ENCODE assay signal across 8 mouse cellular contexts in the genomic region with DNA sequence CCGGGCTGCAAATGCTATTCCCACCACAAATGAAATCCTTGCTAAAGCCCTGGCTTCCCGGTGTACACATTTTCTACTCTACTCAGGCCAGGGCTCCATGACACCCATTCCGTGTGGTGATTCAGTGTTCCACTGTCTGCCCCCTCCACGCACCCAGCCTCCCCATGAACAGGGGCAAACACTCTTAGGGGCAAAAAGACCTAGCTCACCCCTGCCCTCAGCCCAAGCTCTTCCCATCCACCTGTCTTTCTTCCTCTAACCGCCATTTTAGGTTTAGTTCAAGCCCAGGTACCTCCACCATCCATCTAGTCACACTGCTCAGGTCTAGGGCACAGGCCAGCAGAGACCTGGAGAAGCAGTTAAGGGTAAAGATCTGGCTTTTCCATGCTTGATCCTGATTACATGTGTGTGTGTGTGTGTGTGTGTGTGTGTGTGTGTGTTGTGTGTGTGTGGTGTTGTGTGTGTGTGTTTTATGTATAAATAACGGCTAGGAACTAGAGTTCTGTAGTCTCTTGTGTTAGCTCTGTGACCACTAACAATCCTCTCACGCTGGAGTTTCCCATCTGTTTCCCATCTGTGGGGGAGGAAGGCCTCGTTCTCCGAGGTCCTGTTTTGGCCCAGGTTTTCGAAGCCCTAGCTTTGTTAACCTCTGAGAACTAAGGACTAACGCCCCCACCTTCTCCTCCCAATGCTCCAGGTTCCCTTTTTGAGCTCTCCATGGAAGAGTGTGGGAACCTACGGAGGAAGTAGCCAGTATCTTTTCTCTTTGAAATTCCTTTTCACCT. TPM values are rescaled to one million over a fixed set of nuclear protein-coding genes. Genes with fewer than 3 reads are reported as not detected.
DNase-seq lines count a peak whose midpoint lies in the region; ATAC-seq lines count a peak whose summit lies in the region.

No protein-coding gene starts in this region.

- no peaks in the 10 kb centered on the region; the same call in 1 of the 2 replicates for H3K36me3 ChIP-seq in embryonic facial prominence, embryonic 11.5 days (replicated peaks; ENCODE audit: control insufficient read depth, insufficient read depth, low read depth, low read length)
- H3K36me3 ChIP-seq in intestine, embryonic 14.5 days (ENCODE audit: control insufficient read depth, insufficient read depth, low read length): peaks cover 35% of the 10 kb centered on the region
- peaks cover 12% of the 10 kb centered on the region for H3K36me3 ChIP-seq in midbrain, embryonic 16.5 days (ENCODE audit: control insufficient read depth, insufficient read depth, low read length)

- H3K27me3 ChIP-seq in embryonic facial prominence, embryonic 11.5 days (ENCODE audit: control insufficient read depth, insufficient read depth, low read length): no peaks in the 10 kb centered on the region
- H3K27me3 ChIP-seq in intestine, embryonic 14.5 days (replicated peaks; ENCODE audit: control insufficient read depth, insufficient read depth, low read length): no peaks in the 10 kb centered on the region
- H3K27me3 ChIP-seq in midbrain, embryonic 16.5 days (ENCODE audit: control insufficient read depth, insufficient read depth, low read depth, low read length): no peaks in the 10 kb centered on the region

- no peaks in the 10 kb centered on the region for H3K4me1 ChIP-seq in embryonic facial prominence, embryonic 11.5 days (ENCODE audit: control insufficient read depth, insufficient read depth, low read length)
- peaks cover 9% of the 10 kb centered on the region; the same call in 1 of the 2 replicates for H3K4me1 ChIP-seq in intestine, embryonic 14.5 days (replicated peaks; ENCODE audit: control insufficient read depth, insufficient read depth, low read length)
- H3K4me1 ChIP-seq in midbrain, embryonic 16.5 days (ENCODE audit: control insufficient read depth, insufficient read depth, low read length): peaks cover 9% of the 10 kb centered on the region

- peak overlapping the region; percentile 80 for H3K27ac ChIP-seq in embryonic facial prominence, embryonic 11.5 days (replicated peaks; ENCODE audit: low read depth, low read length)
- H3K27ac ChIP-seq in intestine, embryonic 14.5 days (ENCODE audit: low read depth): peak overlapping the region; percentile 86; the same call in 1 of the 2 replicates
- no peak overlapping the region for H3K27ac ChIP-seq in midbrain, embryonic 16.5 days (ENCODE audit: low read length)

- H3K9me3 ChIP-seq in embryonic facial prominence, embryonic 11.5 days (replicated peaks; ENCODE audit: control insufficient read depth, low read length): no peaks in the 10 kb centered on the region
- no peaks in the 10 kb centered on the region for H3K9me3 ChIP-seq in intestine, embryonic 14.5 days (ENCODE audit: control insufficient read depth, low read length)
- no peaks in the 10 kb centered on the region for H3K9me3 ChIP-seq in midbrain, embryonic 16.5 days (replicated peaks; ENCODE audit: control insufficient read depth, low read length, poor library complexity, severe bottlenecking)

- WGBS in embryonic facial prominence, embryonic 11.5 days: 40% methylated on average over 12 of the region's 12 CpGs
- WGBS in intestine, embryonic 14.5 days: 43% methylated on average over 12 of the region's 12 CpGs
- 48% methylated on average over 12 of the region's 12 CpGs for WGBS in midbrain, embryonic 16.5 days

- peak overlapping the region; percentile 72 for H3K4me3 ChIP-seq in embryonic facial prominence, embryonic 11.5 days (ENCODE audit: low read depth, low read length)
- peak overlapping the region; percentile 71 for H3K4me3 ChIP-seq in intestine, embryonic 14.5 days (ENCODE audit: low read depth, low read length)
- H3K4me3 ChIP-seq in midbrain, embryonic 16.5 days (ENCODE audit: low read depth, low read length): peak overlapping the region; percentile 84

- peak overlapping the region; percentile 96 for H3K9ac ChIP-seq in embryonic facial prominence, embryonic 11.5 days (replicated peaks; ENCODE audit: low read length)
- H3K9ac ChIP-seq in intestine, embryonic 14.5 days (ENCODE audit: low read length): peak overlapping the region; percentile 92
- H3K9ac ChIP-seq in midbrain, embryonic 16.5 days (ENCODE audit: low read depth, low read length): peak overlapping the region; percentile 97

- ATAC-seq in embryonic facial prominence, embryonic 11.5 days (replicated peaks; ENCODE audit: insufficient number of reproducible peaks, low FRiP score, low TSS enrichment, low read depth): no peak
- no peak for ATAC-seq in intestine, embryonic 14.5 days (replicated peaks; ENCODE audit: low FRiP score, low TSS enrichment, low read depth)
- no peak for ATAC-seq in midbrain, embryonic 16.5 days

- peak; percentile 57 to 61 for DNase-seq in cerebellum, postnatal 10 days
- DNase-seq in cerebellum, adult 9-10 months: no peak
- DNase-seq in A20 (ENCODE audit: low read depth, low spot score): peak; percentile 44
- peak; percentile 64 for DNase-seq in embryonic facial prominence, embryonic 11.5 days (ENCODE audit: low spot score)
- DNase-seq in intestine, embryonic 14.5 days (ENCODE audit: low spot score): no peak
- no peak for DNase-seq in urinary bladder, adult 2 months (ENCODE audit: low spot score)
- DNase-seq in spleen, postnatal 36 days (ENCODE audit: low spot score in 2 of 2): no peak

- peak overlapping the region; percentile 51 for H3K4me2 ChIP-seq in embryonic facial prominence, embryonic 11.5 days (ENCODE audit: low read depth, low read length)
- peak overlapping the region; percentile 91 for H3K4me2 ChIP-seq in intestine, embryonic 14.5 days (ENCODE audit: low read length)
- peak overlapping the region; percentile 86 for H3K4me2 ChIP-seq in midbrain, embryonic 16.5 days (ENCODE audit: low read length)

RNA-seq across cellular contexts. Expression of gene Adprh, which starts 0.9 kb away (rescaled TPM):
- polyA plus RNA-seq in embryonic facial prominence, embryonic 11.5 days (2014; fragmentation: Nextera tagmentation; extraction: Ambion mirVana): 124 and 139 TPM in 2 replicates
- 86.6 and 90.8 TPM in 2 replicates for polyA plus RNA-seq in intestine, embryonic 14.5 days (2014; fragmentation: Nextera tagmentation; extraction: Ambion mirVana)
- polyA plus RNA-seq in midbrain, embryonic 16.5 days (2015; fragmentation: Nextera tagmentation; extraction: Ambion mirVana): 160 and 164 TPM in 2 replicates
- polyA plus RNA-seq in urinary bladder, adult 2 months (2012; rRNA removed): 44.3 and 44.8 TPM in 2 replicates

RNA-seq across cellular contexts. Expression of gene Cd80, which starts 3.7 kb away (rescaled TPM):
- 0.21 and 0.52 TPM in 2 replicates for polyA plus RNA-seq in embryonic facial prominence, embryonic 11.5 days (2014; fragmentation: Nextera tagmentation; extraction: Ambion mirVana)
- 0.27 and 0.31 TPM in 2 replicates for polyA plus RNA-seq in intestine, embryonic 14.5 days (2014; fragmentation: Nextera tagmentation; extraction: Ambion mirVana)
- polyA plus RNA-seq in midbrain, embryonic 16.5 days (2015; fragmentation: Nextera tagmentation; extraction: Ambion mirVana): 0.46 and 0.61 TPM in 2 replicates
- 1.8 and 2.4 TPM in 2 replicates for polyA plus RNA-seq in urinary bladder, adult 2 months (2012; rRNA removed)

RNA-seq across cellular contexts. Expression of gene Pla1a, which starts 18.7 kb away (rescaled TPM):
- not detected in 2 replicates for polyA plus RNA-seq in embryonic facial prominence, embryonic 11.5 days (2014; fragmentation: Nextera tagmentation; extraction: Ambion mirVana)
- 0.09 and 0.81 TPM in 2 replicates for polyA plus RNA-seq in intestine, embryonic 14.5 days (2014; fragmentation: Nextera tagmentation; extraction: Ambion mirVana)
- 0.36 and 0.68 TPM in 2 replicates for polyA plus RNA-seq in midbrain, embryonic 16.5 days (2015; fragmentation: Nextera tagmentation; extraction: Ambion mirVana)
- polyA plus RNA-seq in urinary bladder, adult 2 months (2012; rRNA removed): 12.7 and 13.8 TPM in 2 replicates

Comparison
In these comparisons a context has a peak if more than half of its experiments do, and no peak if none do; other contexts are left out.
1. DNase-seq: peak in cerebellum, postnatal 10 days (2 of 2), A20 (single experiment) and embryonic facial prominence, embryonic 11.5 days (single experiment); none in cerebellum, adult 9-10 months (single experiment), intestine, embryonic 14.5 days (single experiment), urinary bladder, adult 2 months (single experiment) and spleen, postnatal 36 days (0 of 2).
2. Peak in every context shown above with its lines, with median percentiles within 50 percentile points of each other: H3K4me2 ChIP-seq, H3K4me3 ChIP-seq and H3K9ac ChIP-seq.